Mouse (Mus musculus) activated CD4-positive, CD25-positive, alpha-beta regulatory T cell, adult 4 months (primary cell): ENCODE data around the gene Erbb4. TPM values are rescaled to one million over a fixed set of nuclear protein-coding genes. Genes with fewer than 3 reads are reported as not detected.

Source experiments
- ATAC-seq: one replicate; pipeline ENCODE4 v1.8.0; 2017
- polyA plus RNA-seq, 2 experiments: library from polyadenylated mRNA; unstranded; fragments of 100-300 nt; shearing (Covaris generic); gene quantifications; one replicate each; pipeline ENCODE4 v1.2.1; 2017

Erbb4 gene
- polyA plus RNA-seq = not detected

DNA sequence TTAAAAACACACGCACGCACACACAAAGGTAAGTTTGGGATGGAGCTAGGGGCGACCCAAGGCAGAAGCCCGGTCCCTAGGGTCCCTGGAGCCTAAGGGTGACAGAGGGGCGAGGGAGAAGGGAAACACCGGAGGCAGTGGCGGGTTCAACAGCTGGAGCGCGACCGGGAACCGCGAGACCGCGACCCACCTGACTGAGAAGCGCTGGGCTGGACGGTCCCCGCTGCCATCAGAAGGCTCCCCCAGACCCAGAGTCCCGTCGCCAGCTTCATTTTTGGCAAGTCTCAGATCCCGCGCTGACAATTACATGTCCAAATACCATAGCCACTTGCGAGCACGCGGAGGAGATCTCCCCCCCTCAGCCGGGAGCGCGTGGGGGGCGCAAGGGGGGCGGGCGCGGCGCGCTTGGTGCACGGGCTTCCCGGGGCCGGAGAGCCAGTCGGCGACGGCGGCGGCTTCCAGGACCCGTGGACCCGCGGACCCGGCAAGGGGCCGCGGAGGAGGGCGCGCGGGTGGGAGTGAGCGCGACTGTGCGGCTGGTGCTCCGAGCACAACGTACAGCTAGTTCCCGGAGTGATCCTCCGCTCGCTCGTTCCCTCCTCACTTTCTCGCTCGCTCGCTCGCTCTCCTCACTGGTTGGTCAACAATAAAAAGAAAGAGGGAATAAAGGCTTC, at the start of gene Erbb4:
Erbb4 (minus strand) TSS at position 575 of the 674 bp plus-strand sequence.
- ATAC-seq = no peak

- ATAC-seq = no peak
These were observed 49.5 kb upstream of the Erbb4 start for GRCm38 (mm10) chr1:69157346-69157745.

- no peak for ATAC-seq
These were observed 33.5 kb upstream of the Erbb4 start for GRCm38 (mm10) chr1:69141341-69141740.

- no peak for ATAC-seq
These were observed 31.6 kb upstream of the Erbb4 start for GRCm38 (mm10) chr1:69139519-69139868.

DNA sequence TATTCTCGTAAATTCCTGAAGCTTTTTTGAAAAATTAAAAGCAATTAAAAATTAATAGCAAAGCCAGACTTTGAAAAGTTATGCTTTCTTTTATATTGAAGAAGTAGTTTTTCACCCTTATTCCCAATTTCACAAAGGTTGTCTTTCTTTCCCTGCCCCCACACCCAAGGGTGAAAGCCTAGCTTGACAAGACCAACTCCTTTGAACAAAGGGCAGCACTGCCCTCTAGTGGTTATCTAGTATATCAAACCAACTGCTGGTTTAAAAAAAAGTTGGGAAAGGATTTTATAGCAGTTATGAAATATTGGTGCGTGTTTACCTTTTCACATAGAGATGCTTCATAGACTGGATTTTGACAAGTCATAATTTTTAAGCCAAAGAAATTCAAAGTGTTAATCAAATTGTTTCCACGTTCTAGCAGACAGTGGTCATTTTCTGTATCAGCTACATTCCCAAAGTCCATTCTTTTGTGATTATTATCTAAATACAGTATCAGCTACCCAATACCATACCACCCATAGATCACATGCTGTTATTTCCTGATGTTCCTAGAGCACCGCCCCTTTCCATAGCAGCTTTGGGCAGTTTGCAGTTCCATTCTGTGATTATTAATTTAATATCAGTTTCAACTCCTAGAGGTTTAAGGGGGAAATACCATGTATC, 31.1 kb upstream of the Erbb4 start:
- ATAC-seq = no peak

DNA sequence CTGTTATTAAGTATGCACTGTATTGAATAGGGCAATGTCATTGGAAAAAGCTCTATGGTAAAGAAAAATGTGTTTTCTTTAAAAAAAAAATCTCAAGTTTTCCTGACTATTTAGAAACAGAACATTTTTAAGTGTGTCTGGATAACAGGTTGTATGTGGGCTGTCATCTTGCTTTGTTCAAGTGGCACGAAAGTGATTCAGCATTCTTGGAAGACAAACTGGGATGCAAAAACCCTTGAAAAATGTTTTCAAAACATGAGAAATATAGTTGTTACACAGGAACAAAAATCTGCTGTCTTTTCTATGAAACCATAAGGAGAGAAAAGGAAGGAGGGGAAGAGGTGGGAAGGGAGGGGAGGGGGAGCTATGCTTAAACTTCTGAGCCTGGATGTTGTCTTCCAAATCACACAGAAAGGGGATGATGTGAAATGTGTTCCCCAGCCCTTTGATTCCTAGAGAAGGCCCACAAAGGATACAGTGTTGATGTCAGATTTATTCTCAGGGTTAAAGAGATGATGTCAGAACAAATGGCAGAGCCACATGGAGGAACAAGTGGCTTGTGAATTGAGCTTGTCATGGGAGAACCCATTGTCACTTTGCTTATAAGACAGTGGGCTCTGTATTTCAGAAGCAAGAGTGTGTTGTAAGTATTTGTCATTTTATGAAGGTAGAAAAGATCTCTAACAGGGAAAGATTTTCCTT, 16.4 kb upstream of the Erbb4 start:
- no peak for ATAC-seq

GRCm38 (mm10) chr1:69118249-69118938, 10.5 kb upstream of the Erbb4 start:
- ATAC-seq = no peak

- ATAC-seq = no peak
These were observed 483 bp upstream of the Erbb4 start for GRCm38 (mm10) chr1:69108159-69108925.

GRCm38 (mm10) chr1:69106937-69107461, 860 bp downstream of the Erbb4 start:
- ATAC-seq = no peak

DNA sequence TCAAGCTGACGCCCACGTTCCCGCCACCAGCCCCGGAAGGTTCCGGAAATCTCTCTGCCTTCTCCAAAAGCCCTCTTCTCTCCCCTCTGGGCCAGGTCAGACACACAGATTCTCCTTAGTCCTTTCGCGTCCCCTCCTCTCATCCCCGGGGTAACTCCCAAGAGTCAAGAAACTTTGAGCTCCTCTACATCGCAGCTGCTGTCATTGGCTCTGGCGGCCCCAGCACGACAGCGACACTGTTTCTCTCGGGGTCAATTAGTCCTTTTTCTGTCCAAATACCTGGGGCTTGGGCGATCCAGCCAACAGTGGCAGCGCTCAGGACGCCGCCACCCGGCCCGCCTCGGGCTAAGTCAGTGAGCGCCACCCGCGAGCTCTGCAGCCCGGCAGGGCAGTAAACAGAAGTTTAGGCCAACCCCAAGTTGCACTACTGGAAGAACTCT, 1.5 kb downstream of the Erbb4 start:
- ATAC-seq = no peak

- no peak for ATAC-seq
These were observed 2.2 kb downstream of the Erbb4 start for GRCm38 (mm10) chr1:69105493-69106321.

GRCm38 (mm10) chr1:69105096-69105492, 2.8 kb downstream of the Erbb4 start:
- ATAC-seq = no peak

- no peak for ATAC-seq
These were observed 4.6 kb downstream of the Erbb4 start for GRCm38 (mm10) chr1:69103211-69103706.

- ATAC-seq = no peak
These were observed 6.2 kb downstream of the Erbb4 start for GRCm38 (mm10) chr1:69101670-69102069.

GRCm38 (mm10) chr1:69093052-69093451, 14.8 kb downstream of the Erbb4 start:
- no peak for ATAC-seq

DNA sequence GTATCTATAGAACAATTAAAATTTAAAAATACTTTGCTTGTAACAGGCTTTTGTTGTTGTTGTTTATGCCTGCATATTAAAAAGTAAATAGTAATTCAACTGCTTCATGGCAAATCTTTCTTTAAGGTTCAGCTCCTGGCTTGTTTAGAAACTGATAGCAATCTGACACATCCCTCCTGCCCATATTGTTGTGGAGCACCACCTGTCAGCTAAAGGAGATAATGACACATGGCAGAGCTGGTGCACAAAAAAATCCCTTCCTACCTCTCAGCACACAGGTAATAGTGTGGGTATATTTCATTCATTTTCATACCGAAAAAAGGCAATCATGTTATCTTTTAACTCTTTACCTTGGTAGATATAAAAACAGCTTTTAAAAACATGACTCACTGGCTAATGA, 18.5 kb downstream of the Erbb4 start:
- no peak for ATAC-seq

DNA sequence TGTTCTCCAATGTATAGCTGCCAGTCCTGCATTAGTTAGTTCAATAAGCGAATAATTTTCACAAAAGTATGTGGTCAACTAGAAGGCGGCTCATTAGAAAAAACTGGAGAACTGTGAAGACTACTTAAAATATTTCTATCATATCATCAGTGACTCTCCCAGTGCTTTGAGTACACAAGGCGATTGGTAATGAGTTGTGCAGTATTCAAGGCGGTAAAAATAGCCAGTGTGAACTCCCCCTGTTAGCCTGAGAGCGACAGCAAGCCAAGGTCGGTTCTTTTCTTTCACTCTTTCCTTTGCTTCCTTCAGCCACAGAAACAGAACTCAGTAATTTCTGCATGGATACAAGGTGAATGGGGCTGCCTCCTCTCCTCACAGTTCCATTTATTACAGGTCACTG, 22.1 kb downstream of the Erbb4 start:
- ATAC-seq = no peak

DNA sequence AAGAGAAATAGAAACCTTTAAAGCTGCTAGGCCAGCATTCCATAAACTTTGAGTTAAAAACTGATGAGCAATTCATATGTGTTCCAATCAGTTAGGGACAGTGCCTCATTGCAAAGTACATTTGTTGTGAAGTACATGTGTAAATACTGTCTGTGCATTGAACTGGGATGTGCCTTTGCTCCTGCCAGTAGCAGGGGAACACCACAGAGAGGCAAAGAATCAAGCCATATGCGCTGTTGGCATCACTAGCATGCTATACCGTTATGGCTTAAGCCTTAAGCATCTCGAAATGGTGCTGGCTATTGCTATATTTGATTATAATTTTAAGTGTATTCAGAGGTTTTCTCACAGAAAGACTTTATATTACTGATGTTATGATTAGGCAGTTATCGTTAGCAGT, 58.9 kb downstream of the Erbb4 start:
- no peak for ATAC-seq

- no peak for ATAC-seq
These were observed 61.5 kb downstream of the Erbb4 start for GRCm38 (mm10) chr1:69046228-69046978.

DNA sequence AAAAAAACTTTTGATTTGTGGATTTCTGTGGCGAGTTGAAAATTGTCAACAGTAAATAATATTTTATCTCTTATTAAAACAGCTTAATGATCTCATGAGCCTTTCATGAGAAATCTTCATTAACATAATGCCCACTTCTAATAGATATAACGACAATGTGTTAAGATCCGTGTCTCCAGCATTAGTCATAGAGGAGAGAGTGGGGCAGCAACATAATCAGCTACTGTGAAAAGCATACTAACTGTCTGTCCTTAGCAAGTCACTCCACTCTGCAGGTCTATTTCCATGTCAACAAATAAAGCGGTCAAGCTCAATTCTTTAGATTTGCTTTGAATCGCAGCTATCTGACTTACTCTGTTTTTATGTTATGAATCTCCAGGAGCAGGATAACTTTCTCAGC, 80.0 kb downstream of the Erbb4 start:
- ATAC-seq = no peak
